Mouse (Mus musculus): ENCODE data around the gene Nop9.
"Not testable (repeated sequence)": the region's sequence is repeated elsewhere in the genome, so short reads cannot be mapped to it uniquely, and the experiment has no call there.

The Nop9 gene

DNA sequence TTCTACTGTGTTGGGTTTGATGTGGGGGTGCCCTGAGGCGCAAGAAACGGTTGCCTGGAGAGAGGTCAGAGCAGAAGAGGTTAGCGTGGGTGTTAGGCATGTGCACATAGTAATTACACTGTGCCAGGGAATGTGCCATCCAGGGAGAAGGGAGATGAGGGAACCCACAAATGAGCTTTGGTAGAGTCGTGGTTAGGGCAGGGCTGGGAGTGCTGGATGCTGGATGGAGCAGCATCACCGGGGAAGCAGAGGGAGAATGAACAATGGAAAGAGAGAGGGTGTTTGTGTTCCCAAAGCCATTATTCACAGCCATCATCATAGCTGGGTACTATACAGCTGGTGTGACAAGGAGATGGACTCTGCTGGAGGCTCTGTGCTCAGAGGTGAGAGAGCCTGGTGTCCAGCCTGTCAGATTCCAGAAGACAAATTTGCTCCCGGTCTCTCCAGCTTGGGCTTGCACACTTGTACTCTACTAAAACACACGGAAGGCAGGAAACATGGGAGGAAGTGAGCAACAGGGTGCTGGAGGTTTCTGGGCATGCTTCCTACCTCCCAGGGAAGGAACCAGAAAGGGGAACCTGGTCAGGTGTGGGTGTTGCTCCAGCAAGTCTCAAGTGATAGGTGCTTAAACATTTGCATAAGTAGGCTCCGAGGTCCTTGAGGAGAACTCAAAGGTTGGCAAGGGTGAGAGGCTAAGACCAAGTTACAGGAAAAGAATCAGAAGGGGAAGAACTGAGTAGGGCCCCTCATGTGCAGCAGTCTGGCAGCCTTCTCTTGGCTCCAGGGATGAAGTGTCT, 17.4 kb upstream of the Nop9 start:
- ATAC-seq (ENCODE audit: low TSS enrichment) = no peak

DNA sequence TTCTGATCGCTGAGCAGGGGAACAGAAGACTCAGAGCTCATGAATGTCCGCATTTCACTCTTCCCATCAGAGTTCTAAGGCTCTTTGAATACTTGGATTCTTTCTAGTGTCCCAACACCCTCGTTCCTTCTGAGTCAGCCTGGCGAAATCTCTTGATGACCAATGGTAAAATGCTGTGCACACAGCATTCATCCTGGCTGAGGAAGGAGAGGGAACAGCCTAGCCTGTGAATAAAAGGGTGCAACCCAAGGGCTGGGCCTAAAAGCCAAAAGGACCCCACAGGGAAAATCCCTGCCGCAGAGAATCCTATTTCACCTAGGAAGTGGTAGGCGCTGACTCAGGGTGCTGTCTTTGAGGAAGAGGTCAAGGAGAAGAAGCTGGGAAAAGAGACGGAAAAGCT, 15.4 kb upstream of the Nop9 start:
- ATAC-seq (ENCODE audit: low TSS enrichment) = peak; percentile 12; the same call in 1 of the 2 replicates

DNA sequence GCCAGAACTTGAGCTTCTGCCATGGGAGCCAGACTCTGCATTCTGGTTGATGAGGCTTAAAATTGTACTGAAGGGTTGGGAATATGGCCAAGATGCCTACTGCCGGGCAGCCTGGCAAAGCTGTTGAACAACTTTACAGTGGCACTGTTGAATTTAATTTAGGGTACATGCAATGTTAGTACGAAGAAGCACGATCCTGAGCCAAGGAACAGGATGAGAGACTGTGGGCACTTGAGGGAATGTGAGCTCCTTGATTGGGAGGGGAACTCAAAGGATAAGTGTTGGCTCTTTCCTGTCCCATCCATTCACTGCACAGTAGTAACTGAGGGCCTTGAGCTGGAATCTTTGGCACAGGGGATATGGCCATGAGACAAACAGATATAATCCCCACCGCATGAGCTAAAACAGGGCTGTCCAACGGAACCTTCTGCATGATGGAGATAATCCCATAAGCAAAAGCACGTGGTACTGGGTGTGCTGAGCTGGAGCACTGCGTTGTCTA, 14.9 kb upstream of the Nop9 start:
- peak; percentile 93 for ATAC-seq (ENCODE audit: low TSS enrichment)

- no peak for ATAC-seq (ENCODE audit: low TSS enrichment)
Measured at GRCm38 (mm10) chr14:55733889-55734288, 11.6 kb upstream of the Nop9 start.

DNA sequence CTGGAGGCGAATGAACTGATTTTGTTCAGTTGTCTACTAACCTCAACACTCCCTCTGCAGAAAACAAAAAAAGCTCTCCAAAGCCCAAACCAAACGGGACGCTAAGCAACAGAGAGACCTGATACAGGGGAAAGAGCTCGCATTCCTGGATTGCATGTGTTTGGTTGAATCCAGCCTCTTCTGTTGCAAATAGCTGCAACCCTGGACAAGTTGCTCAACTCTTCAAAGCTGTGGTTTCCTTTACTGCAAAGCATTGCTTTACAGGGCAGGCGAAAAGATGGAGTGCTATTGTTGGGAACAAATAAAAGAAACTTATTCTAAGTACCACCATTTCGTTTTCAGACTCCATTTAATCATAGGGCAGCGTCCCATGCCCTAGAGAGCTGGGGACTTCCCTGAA, 10.6 kb upstream of the Nop9 start:
- no peak for ATAC-seq (ENCODE audit: low TSS enrichment)

DNA sequence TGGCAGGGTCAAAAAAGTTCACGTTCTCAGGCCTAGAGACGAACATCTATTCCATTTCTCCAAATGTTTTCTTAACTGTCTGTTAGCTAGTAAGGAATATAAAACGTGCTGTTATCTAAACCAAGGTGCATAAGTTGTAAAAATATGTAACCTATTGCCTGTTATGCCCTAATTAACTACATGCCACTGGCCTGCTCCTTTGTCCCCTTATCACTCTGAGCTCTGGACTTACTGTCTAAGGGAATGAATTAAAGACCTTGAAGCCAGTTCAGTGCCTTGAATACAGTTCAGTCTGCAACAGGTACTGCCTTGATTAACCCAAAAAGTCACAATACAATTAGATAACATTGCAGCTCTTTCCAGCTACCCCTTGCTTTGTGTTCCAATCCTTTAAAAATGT, 10.2 kb upstream of the Nop9 start:
- ATAC-seq (ENCODE audit: low TSS enrichment) = no peak

GRCm38 (mm10) chr14:55735758-55736157, 9.7 kb upstream of the Nop9 start:
- ATAC-seq (ENCODE audit: low TSS enrichment) = no peak

- no peak for ATAC-seq (ENCODE audit: low TSS enrichment)
Measured at GRCm38 (mm10) chr14:55737086-55737687, 8.3 kb upstream of the Nop9 start.

DNA sequence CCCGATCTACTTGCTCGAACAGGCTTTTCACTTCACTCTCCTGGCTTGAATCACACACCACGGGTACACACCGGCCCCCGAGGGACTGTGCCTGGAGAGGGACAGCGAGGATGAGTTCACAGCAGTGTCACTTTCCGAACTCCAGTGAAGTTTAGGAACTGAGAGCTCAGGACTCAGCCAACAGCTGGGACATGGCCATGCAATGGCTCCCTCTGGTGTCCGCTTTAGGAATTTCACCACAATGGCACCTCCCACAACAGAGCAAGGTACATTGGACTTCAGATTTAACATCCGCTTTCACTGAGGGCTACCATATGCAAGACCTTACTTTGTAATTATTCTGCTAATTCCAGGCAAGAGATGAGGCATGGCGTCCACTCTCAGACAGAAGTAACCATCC, 1.8 kb upstream of the Nop9 start:
- ATAC-seq (ENCODE audit: low TSS enrichment) = peak; percentile 66

DNA sequence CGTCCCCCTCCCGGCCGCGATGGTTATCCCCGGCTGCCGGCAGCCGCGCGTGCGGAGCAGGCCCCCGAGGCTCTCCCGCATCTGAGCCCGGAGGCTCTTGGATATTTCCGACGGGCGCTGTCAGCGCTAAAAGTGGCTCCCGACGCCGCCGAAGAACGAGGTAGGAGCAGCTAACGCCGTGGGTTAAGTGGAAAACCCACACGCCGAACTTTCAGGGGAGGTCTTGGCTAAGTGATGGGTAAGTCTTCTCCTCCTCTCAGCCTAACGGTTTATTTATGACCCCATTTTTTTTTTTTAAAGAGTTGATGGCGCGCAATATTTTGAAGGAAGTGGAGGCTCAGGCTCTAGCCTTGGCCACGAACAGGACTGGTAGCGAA, 356 bp downstream of the Nop9 start:
- ATAC-seq (ENCODE audit: low TSS enrichment) = no peak; the same call in 1 of the 2 replicates

- no peak for ATAC-seq (ENCODE audit: low TSS enrichment)
Measured at GRCm38 (mm10) chr14:55747051-55747847, 1.8 kb downstream of the Nop9 start.

- no peak for ATAC-seq (ENCODE audit: low TSS enrichment)
Measured at GRCm38 (mm10) chr14:55757566-55757965, 12.1 kb downstream of the Nop9 start.

- peak; percentile 64 for ATAC-seq (ENCODE audit: low TSS enrichment)
Measured at GRCm38 (mm10) chr14:55758363-55758784, 12.9 kb downstream of the Nop9 start, which contains the start of gene Cideb. Cideb (minus strand) TSS chr14:55758458.

DNA sequence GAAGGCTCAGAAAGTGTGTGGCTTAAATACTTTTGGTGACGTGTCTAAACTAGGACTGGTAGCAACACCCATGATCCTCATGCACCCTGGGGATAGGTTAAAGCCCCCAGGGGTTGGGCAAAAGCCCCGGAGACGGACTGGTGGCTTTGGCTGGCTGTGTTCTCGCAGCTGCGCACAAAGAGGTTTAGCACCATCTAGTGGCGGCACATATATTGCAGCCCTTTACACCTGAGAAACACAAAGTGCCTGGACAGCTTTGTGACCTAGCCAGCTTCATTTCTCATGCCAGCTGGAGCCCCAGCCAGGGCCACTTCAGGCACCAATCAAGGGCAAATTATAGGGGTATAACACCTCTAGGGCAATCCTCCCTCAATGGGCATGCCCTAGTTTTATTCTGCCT, 14.7 kb downstream of the Nop9 start:
- ATAC-seq (ENCODE audit: low TSS enrichment) = not testable (repeated sequence)

GRCm38 (mm10) chr14:55761163-55761562, 15.7 kb downstream of the Nop9 start, which contains the start of gene Ltb4r2:
Ltb4r2 (plus strand) TSS chr14:55761428.
- no peak for ATAC-seq (ENCODE audit: low TSS enrichment)

GRCm38 (mm10) chr14:55762001-55762821, 16.7 kb downstream of the Nop9 start:
- peak; percentile 56 for ATAC-seq (ENCODE audit: low TSS enrichment)

DNA sequence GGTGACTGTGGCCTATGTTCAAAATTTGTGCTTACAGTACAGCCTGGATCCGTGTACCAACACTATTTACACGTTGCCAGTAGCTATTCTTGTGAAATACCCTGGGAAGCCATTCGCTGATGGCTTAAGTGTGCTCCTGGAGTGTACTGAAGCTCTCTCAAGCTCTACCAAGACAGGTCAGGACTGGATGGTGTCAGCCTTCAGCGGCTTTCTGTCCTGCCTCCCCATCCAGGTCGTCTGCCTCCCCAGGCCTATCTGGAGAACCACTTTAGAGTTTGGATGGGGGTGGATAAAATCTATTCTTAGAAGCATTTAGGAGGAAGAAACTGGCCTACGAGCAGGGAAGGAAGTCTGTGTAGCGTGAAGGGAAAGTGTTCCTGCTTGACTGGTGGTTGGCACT, 17.7 kb downstream of the Nop9 start:
- ATAC-seq (ENCODE audit: low TSS enrichment) = no peak; the same call in 1 of the 2 replicates

DNA sequence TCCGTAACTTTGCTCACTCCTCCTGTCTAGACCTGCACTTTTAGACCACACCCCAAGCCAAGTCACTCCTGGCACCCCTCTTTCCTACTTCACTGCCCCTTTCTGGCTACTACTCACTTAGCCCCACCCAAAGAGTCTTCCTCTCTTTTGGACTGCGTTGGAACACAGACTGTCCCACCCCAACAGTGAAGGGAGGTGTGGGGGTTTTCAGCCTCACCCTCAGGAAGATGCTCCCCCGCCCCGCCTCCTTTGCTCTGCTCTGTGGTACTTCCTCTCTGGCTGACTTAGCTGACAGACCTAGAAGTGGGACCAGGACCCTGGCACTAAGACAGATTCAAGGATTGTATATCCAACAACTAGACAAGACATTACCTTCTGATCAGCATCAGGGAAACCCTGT, 20.2 kb downstream of the Nop9 start, which contains the start of gene Ltb4r1:
Ltb4r1 (plus strand) TSS at position 267 of the 400 bp plus-strand sequence.
- no peak for ATAC-seq (ENCODE audit: low TSS enrichment)

DNA sequence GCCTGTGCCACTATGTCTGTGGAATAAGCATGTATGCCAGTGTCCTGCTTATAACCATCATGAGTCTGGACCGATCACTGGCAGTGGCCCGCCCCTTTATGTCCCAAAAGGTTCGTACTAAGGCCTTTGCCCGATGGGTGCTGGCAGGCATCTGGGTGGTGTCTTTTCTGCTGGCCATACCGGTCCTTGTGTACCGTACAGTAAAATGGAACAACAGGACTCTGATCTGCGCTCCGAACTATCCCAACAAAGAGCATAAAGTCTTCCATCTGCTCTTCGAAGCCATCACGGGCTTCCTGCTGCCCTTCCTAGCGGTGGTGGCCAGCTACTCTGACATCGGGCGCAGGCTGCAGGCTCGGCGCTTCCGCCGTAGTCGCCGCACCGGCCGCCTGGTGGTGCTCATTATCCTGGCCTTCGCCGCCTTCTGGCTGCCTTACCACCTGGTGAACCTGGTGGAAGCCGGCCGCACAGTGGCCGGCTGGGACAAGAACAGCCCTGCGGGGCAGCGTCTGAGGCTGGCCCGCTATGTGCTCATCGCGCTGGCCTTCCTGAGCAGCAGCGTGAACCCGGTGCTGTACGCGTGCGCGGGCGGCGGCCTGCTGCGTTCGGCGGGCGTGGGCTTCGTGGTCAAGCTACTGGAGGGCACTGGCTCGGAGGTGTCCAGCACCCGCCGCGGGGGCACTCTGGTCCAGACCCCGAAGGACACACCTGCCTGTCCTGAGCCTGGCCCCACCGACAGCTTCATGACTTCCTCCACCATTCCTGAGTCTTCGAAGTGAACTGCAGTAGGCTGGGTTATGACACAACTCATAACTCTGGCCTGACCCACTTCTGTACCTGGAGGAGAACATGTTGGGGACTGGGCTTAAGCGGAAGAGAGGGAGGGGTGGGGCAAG, 22.3 kb downstream of the Nop9 start:
- peak; percentile 86 for ATAC-seq (ENCODE audit: low TSS enrichment)

DNA sequence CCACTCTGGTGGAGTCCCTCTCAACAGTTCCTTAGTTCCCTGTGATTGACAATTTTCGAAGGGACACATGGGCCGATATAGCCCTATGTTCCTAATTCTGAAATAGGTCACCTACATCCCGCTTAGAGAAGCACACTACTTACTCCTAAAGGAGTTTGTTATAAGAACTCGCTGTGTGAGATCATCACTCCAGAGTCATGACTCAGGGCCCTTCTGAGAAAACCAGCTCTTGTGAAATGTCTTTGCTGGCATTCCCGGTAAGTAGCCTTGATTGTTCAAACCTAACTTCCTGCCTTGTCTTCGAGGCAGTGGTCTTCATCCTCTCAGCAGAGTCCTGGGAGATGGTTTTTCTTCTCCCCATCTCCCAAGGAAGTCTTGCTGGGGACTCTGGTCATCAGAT, 23.1 kb downstream of the Nop9 start:
- ATAC-seq (ENCODE audit: low TSS enrichment) = no peak

All from frontal cortex, adult (tissue).